Mouse (Mus musculus) liver, adult 2 months (tissue): Measurements from ENCODE around the gene Gck.

Source experiments
- CTCF ChIP-seq: fragments of 200-500 bp; IDR thresholded peaks from 2 replicates; pipeline ENCODE4 v1.5.1; 2011; ENCODE audit warnings: low read depth, low read length, control low read depth
- POLR2A ChIP-seq: fragments of 200-500 bp; IDR thresholded peaks from 2 replicates; pipeline ENCODE4 v1.6.1; 2011; ENCODE audit warnings: low read length, control low read depth; ENCODE audit not compliant: insufficient read depth; ENCODE audit errors: extremely low read depth

DNA sequence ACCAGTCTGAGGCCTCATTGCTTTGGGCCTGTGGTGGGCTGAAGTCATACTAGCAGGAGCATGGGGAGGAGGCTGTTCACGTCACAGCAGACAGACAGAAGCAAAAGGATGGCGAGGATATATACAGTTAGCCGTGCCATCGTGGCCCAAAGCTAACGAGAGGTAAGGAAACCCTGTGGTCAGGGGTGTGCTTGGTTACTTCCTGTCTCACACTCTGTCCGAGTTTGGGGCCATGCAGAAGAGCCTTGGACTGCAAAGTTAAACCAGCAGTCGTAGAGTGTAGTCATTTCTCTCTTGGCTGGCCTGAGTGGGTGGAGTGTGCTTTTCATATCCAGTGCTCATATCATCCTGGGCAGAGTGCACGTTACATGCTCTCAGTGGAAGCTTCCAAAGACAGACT, 67.4 kb downstream of the Gck start:
- no peak for TF ChIP-seq CTCF
- TF ChIP-seq POLR2A: no peak
